Mouse (Mus musculus) liver, postnatal 0 days (tissue): ENCODE measurements at regions not wholly inside any gene's neighbourhood (a gene's known extent, or its start where the extent isn't known, plus 50 kb on each side); places are given as distances from the start of the nearest gene placed in this dataset.

Experiments used
- ATAC-seq: fragments of 200-750 bp; cut with Nextera tagmentation; 2 replicates; pipeline ENCODE4 v1.8.0; 2017; ENCODE audit warnings: mild to moderate bottlenecking, moderate library complexity
- DNase-seq: peaks from one replicate; pipeline ENCODE4 v3.0.0-alpha.2; 2016
- H3K27ac ChIP-seq: fragments of 300-500 bp; sonication (generic); 2 replicates; pipeline ENCODE4 v1.5.1; 2014; ENCODE audit warnings: antibody characterized with exemption, moderate library complexity, mild to moderate bottlenecking, low read depth
- H3K27me3 ChIP-seq: fragments of 300-500 bp; sonication (generic); 2 replicates; pipeline ENCODE4 v1.6.1; 2014; ENCODE audit warnings: low read length, control low read depth, mixed read lengths; ENCODE audit not compliant: insufficient read depth
- H3K36me3 ChIP-seq: fragments of 300-500 bp; sonication (generic); replicated peaks from 2 replicates; pipeline ENCODE4 v1.6.1; 2014; ENCODE audit warnings: mild to moderate bottlenecking, control low read depth, low read length, moderate library complexity, mixed read lengths; ENCODE audit not compliant: insufficient read depth
- H3K4me1 ChIP-seq: fragments of 300-500 bp; sonication (generic); 2 replicates; pipeline ENCODE4 v1.6.1; 2014; ENCODE audit warnings: antibody characterized with exemption, mild to moderate bottlenecking, control low read depth; ENCODE audit not compliant: insufficient read depth
- H3K4me2 ChIP-seq: fragments of 300-500 bp; sonication (generic); 2 replicates; pipeline ENCODE4 v1.6.1; 2014; ENCODE audit warnings: low read depth, mild to moderate bottlenecking, low read length, moderate library complexity, mixed read lengths
- H3K4me3 ChIP-seq: fragments of 300-500 bp; sonication (generic); 2 replicates; pipeline ENCODE4 v1.5.1; 2014; ENCODE audit warnings: low read depth, low read length
- H3K9ac ChIP-seq: fragments of 300-500 bp; sonication (generic); replicated peaks from 2 replicates; pipeline ENCODE4 v1.6.1; 2014; ENCODE audit warnings: mild to moderate bottlenecking, moderate library complexity
- H3K9me3 ChIP-seq: fragments of 300-500 bp; sonication (generic); 2 replicates; pipeline ENCODE4 v1.6.1; 2016; ENCODE audit warnings: mild to moderate bottlenecking, control low read depth, low read length, mixed read lengths
- CTCF ChIP-seq: sonication (generic); IDR thresholded peaks from 2 replicates; pipeline ENCODE4 v1.5.1; 2016; ENCODE audit warnings: antibody characterized with exemption, low read depth
- EP300 ChIP-seq: IDR thresholded peaks from 2 replicates; pipeline ENCODE4 v1.6.1; 2016; ENCODE audit warnings: antibody characterized with exemption, low read depth, mild to moderate bottlenecking
- WGBS: fragments of 180-500 bp; shearing (Covaris S2); extraction: QIAGEN DNeasy Blood & Tissue Kit; methylation state at CpG from one replicate; pipeline ENCODE4 v1.1.7; 2014; ENCODE audit not compliant: insufficient replicate concordance; 5-methylcytosine and 5-hydroxymethylcytosine counted together

- Histone ChIP-seq H3K9ac (no peak overlapping the region), H3K36me3 (no peaks in the 10 kb centered on the region), H3K27ac (no peak overlapping the region), H3K27me3 (no peaks in the 10 kb centered on the region), H3K4me2 (no peak overlapping the region), H3K4me1 (no peaks in the 10 kb centered on the region), H3K4me3 (no peak overlapping the region), H3K9me3 (no peaks in the 10 kb centered on the region)
- DNase-seq (no peak), ATAC-seq (no peak)
- no peak for TF ChIP-seq EP300
- 76% methylated on average over 3 of the region's 3 CpGs for WGBS
Observed at GRCm38 (mm10) chr14:106265290-106265689, 159.3 kb downstream of the Trim52 start.

GRCm38 (mm10) chr14:106267679-106268561 lies 161.9 kb downstream of the Trim52 start:
- Histone ChIP-seq H3K4me1 (no peaks in the 10 kb centered on the region), H3K27ac (no peak overlapping the region), H3K9ac (no peak overlapping the region), H3K36me3 (no peaks in the 10 kb centered on the region), H3K4me3 (no peak overlapping the region), H3K27me3 (no peaks in the 10 kb centered on the region), H3K9me3 (no peaks in the 10 kb centered on the region), H3K4me2 (no peak overlapping the region)
- no peak for TF ChIP-seq CTCF
- no peak for TF ChIP-seq EP300
- ATAC-seq (no peak), DNase-seq (no peak)
- 72% methylated on average over 12 of the region's 12 CpGs for WGBS

GRCm38 (mm10) chr14:106269680-106270079 lies 163.7 kb downstream of the Trim52 start:
- Histone ChIP-seq H3K9ac (no peak overlapping the region), H3K4me1 (no peaks in the 10 kb centered on the region), H3K36me3 (no peaks in the 10 kb centered on the region), H3K4me2 (no peak overlapping the region), H3K27me3 (no peaks in the 10 kb centered on the region), H3K27ac (no peak overlapping the region), H3K4me3 (no peak overlapping the region), H3K9me3 (no peaks in the 10 kb centered on the region)
- TF ChIP-seq CTCF (no peak), EP300 (no peak)
- DNase-seq (no peak), ATAC-seq (no peak)
- WGBS, result 63% methylated on average over 6 of the region's 6 CpGs

- ATAC-seq (no peak), DNase-seq (no peak)
- Histone ChIP-seq H3K27me3 (no peaks in the 10 kb centered on the region), H3K4me1 (no peaks in the 10 kb centered on the region), H3K9me3 (no peaks in the 10 kb centered on the region), H3K4me3 (no peak overlapping the region), H3K4me2 (no peak overlapping the region), H3K9ac (no peak overlapping the region), H3K36me3 (no peaks in the 10 kb centered on the region), H3K27ac (no peak overlapping the region)
- TF ChIP-seq CTCF (no peak), EP300 (no peak)
- 64% methylated on average over 8 of the region's 8 CpGs for WGBS
Observed at GRCm38 (mm10) chr14:106313558-106313957, 207.6 kb downstream of the Trim52 start.

GRCm38 (mm10) chr14:106314079-106314551 lies 208.1 kb downstream of the Trim52 start:
- H3K36me3 ChIP-seq, result no peaks in the 10 kb centered on the region
- no peaks in the 10 kb centered on the region for H3K9me3 ChIP-seq
- H3K4me3 ChIP-seq, result no peak overlapping the region
- 85% methylated on average over 9 of the region's 9 CpGs for WGBS
- DNase-seq, result no peak
- no peaks in the 10 kb centered on the region for H3K4me1 ChIP-seq
- TF ChIP-seq EP300 (no peak), CTCF (no peak)
- H3K27ac ChIP-seq, result no peak overlapping the region
- no peak for ATAC-seq
- no peaks in the 10 kb centered on the region for H3K27me3 ChIP-seq
- H3K9ac ChIP-seq, result no peak overlapping the region
- H3K4me2 ChIP-seq, result no peak overlapping the region

- Histone ChIP-seq H3K9me3 (no peaks in the 10 kb centered on the region), H3K9ac (no peak overlapping the region), H3K4me3 (no peak overlapping the region), H3K4me2 (no peak overlapping the region), H3K36me3 (no peaks in the 10 kb centered on the region), H3K4me1 (no peaks in the 10 kb centered on the region), H3K27me3 (no peaks in the 10 kb centered on the region), H3K27ac (no peak overlapping the region)
- 14% methylated on average over 5 of the region's 5 CpGs for WGBS
- TF ChIP-seq EP300 (no peak), CTCF (no peak)
- DNase-seq (no peak), ATAC-seq (no peak)
Observed at GRCm38 (mm10) chr14:106318767-106319166, 212.8 kb downstream of the Trim52 start.
